Mouse (Mus musculus) CD4-positive naive resting alpha-beta T cell, adult 57 days (primary cell): Measurements from ENCODE around the gene Mettl15. TPM values are rescaled to one million over a fixed set of nuclear protein-coding genes. Genes with fewer than 3 reads are reported as not detected.

Experiments
- total RNA-seq: library from RNA; stranded (reverse); gene quantifications from one replicate; pipeline ENCODE4 v1.2.4, GENCODE M21; 2023

Mettl15 gene
- total RNA-seq: 5.5 TPM

GRCm38 (mm10) chr2:109280600-109281340 lies at the start of gene Mettl15, which contains the start of gene Kif18a:
Mettl15 (minus strand) TSS chr2:109280748.
Kif18a (plus strand) TSS chr2:109280738.

Other genes with a start within 250 kb of the Mettl15 start
- 6.2 TPM for gene Kif18a, start within 50 bp of the Mettl15 start, total RNA-seq